Mouse (Mus musculus) liver, adult 2 months (tissue): ENCODE data around the gene Mlh3. TPM values are rescaled to one million over a fixed set of nuclear protein-coding genes. Genes with fewer than 3 reads are reported as not detected.

ENCODE experiments used
- DNase-seq: peaks from one replicate; pipeline ENCODE4 v3.0.0-alpha.2; 2011; ENCODE audit warnings: low read depth, low spot score; ENCODE audit errors: extremely low read depth
- H3K27ac ChIP-seq: fragments of 200-500 bp; replicated peaks from 2 replicates; pipeline ENCODE4 v1.5.1; 2012; ENCODE audit warnings: low read depth, mild to moderate bottlenecking, control low read depth, inconsistent platforms, low read length; ENCODE audit not compliant: insufficient read depth
- H3K27me3 ChIP-seq: fragments of 200-500 bp; 2 replicates; pipeline ENCODE4 v1.6.1; 2012; ENCODE audit warnings: mild to moderate bottlenecking, moderate library complexity, low read length, inconsistent platforms; ENCODE audit not compliant: control insufficient read depth, insufficient read depth
- H3K36me3 ChIP-seq: fragments of 200-500 bp; 2 replicates; pipeline ENCODE4 v1.6.1; 2012; ENCODE audit warnings: low read length, inconsistent platforms; ENCODE audit not compliant: control insufficient read depth, insufficient read depth
- H3K4me1 ChIP-seq: fragments of 200-500 bp; 2 replicates; pipeline ENCODE4 v1.6.1; 2011; ENCODE audit warnings: low read length; ENCODE audit not compliant: control insufficient read depth, insufficient read depth
- H3K4me3 ChIP-seq: fragments of 200-500 bp; 2 replicates; pipeline ENCODE4 v1.5.1; 2011; ENCODE audit warnings: low read depth, mild to moderate bottlenecking, control low read depth, low read length, moderate library complexity; ENCODE audit not compliant: insufficient read depth
- H3K79me2 ChIP-seq: fragments of 200-500 bp; 2 replicates; pipeline ENCODE4 v1.6.1; 2012; ENCODE audit warnings: inconsistent platforms, mild to moderate bottlenecking, low read length, moderate library complexity; ENCODE audit not compliant: control insufficient read depth, insufficient read depth
- H3K9ac ChIP-seq: fragments of 200-500 bp; 2 replicates; pipeline ENCODE4 v1.6.1; 2012; ENCODE audit warnings: low read depth, mild to moderate bottlenecking, control low read depth, inconsistent platforms, low read length
- CTCF ChIP-seq: fragments of 200-500 bp; IDR thresholded peaks from 2 replicates; pipeline ENCODE4 v1.5.1; 2011; ENCODE audit warnings: low read depth, low read length, control low read depth
- POLR2A ChIP-seq: fragments of 200-500 bp; IDR thresholded peaks from 2 replicates; pipeline ENCODE4 v1.6.1; 2011; ENCODE audit warnings: low read length, control low read depth; ENCODE audit not compliant: insufficient read depth; ENCODE audit errors: extremely low read depth
- WGBS: fragments of 180-500 bp; shearing (Covaris S2); methylation state at CpG from one replicate; pipeline ENCODE4 v1.1.7; 2018; 5-methylcytosine and 5-hydroxymethylcytosine counted together
- polyA plus RNA-seq: library from polyadenylated mRNA; depleted of rRNA; stranded (reverse); fragments of >200 nt; gene quantifications from 2 replicates; pipeline ENCODE4 v1.2.3, GENCODE M21; 2012
- total RNA-seq: library from RNA; depleted of rRNA; stranded (reverse); fragments of >200 nt; gene quantifications from 2 replicates; pipeline ENCODE4 v1.2.3, GENCODE M21; 2014

Gene Mlh3
- total and polyA plus RNA-seq, 2 experiments: 3.3 to 6.5 TPM

DNA sequence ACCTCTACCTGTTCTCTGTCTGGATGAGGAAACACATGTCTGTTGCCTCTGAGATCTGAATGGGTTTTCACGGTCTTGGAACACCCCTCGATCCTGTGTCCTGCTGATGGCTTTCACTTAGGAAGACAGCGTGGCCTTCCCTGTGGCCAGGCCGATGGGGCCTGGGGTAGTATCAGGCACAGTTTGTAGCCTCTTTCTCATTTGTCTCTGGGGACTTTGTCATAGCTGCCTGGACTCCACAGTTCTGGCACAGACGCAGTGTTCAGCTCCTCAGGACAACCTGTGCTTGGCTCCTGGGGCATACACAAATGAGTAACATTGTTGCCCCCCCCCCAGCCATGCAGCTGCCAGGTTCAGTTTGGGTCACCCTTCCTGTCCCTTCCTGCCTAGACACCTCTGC lies 75.3 kb downstream of the Mlh3 start:
- Histone ChIP-seq H3K4me3 (no peak overlapping the region), H3K4me1 (no peaks in the 10 kb centered on the region), H3K27me3 (no peaks in the 10 kb centered on the region), H3K9ac (no peak overlapping the region), H3K27ac (no peak overlapping the region), H3K36me3 (no peaks in the 10 kb centered on the region), H3K79me2 (no peaks in the 10 kb centered on the region)
- no peak for DNase-seq
- no peak for TF ChIP-seq CTCF
- no peak for TF ChIP-seq POLR2A
- WGBS: 82% methylated on average over 5 of the region's 5 CpGs

DNA sequence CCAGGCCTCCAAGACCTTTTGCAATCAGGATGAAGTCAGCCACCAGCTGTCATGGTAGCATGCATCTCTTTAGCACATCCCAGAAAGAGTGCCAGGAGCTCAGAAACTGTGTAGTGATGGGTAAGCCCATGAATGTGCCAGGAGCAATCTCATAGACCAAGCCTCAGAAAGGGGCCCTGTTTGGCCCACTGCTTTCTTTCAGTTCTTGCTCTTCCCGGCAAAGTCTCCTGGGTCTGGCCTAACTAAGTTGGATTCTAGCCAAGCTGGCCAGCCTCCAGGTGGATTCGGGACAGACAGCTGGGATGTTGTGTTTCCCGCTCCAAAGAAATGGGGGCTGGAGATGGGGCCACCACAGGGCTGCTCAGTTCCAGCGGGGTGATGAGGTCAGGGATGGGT lies 75.8 kb downstream of the Mlh3 start:
- Histone ChIP-seq H3K27me3 (no peaks in the 10 kb centered on the region), H3K4me3 (no peak overlapping the region), H3K27ac (no peak overlapping the region), H3K79me2 (no peaks in the 10 kb centered on the region), H3K4me1 (no peaks in the 10 kb centered on the region), H3K36me3 (no peaks in the 10 kb centered on the region), H3K9ac (no peak overlapping the region)
- WGBS: 17% methylated on average over 4 of the region's 4 CpGs
- peak; percentile 8 for DNase-seq
- TF ChIP-seq POLR2A (no peak), CTCF (no peak)

DNA sequence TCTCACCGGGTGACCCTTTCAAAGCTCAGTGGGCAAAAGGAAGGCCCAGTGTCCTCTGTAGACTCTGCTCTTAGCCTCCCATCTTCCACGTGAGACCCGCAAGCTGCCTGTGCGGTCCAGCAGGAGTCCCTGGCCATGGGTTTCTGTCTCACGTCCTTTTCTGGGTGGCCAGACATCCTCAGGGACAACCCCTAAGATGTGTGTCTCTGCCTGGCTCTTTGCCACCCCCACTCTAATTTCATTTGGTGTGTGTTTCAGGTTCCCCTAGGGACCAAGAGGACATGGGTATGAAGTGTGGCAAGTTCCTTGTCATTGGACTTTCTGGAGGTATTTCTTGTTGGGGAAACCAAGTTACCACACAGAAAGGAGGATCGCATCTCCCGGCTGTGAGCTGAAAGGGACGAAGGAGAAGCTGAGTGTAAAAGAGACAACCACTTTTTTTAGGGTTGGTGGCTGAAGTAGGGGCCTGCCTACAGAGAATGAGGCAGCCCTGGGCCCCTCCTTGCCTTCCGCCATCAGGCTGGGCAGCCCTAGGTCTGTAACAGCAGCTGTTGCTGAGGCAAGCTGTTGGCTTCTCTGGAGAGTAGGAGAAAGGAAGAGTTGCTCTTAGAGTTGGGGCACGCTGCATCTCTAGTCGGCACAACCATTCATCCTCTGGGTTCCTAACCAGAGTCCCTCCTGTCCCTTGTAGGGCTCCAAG lies 76.3 kb downstream of the Mlh3 start:
- Histone ChIP-seq H3K9ac (no peak overlapping the region), H3K4me3 (no peak overlapping the region), H3K36me3 (no peaks in the 10 kb centered on the region), H3K27me3 (no peaks in the 10 kb centered on the region), H3K79me2 (no peaks in the 10 kb centered on the region), H3K4me1 (no peaks in the 10 kb centered on the region), H3K27ac (no peak overlapping the region)
- DNase-seq: no peak
- WGBS: 95% methylated on average over 11 of the region's 11 CpGs
- no peak for TF ChIP-seq CTCF
- no peak for TF ChIP-seq POLR2A

DNA sequence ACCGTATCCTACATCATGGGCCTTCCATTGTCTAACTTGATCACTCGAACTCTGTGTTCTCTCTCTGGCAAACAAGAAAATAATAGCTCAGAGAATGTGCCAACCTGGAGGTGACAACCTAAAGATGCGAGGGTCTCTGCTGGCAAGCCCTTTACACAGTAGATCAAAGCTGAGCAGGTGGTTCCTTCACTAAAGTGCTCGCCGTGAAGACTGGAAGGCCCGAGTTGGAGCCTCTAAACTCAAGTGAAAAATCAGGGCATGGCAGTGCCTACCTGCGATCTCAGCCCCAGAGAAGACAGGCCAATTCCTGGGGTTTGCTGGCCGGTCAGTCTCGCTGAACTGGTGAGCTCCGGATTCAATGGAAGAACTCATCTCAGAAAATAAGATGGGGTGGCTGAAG lies 77.3 kb downstream of the Mlh3 start:
- Histone ChIP-seq H3K27me3 (no peaks in the 10 kb centered on the region), H3K36me3 (no peaks in the 10 kb centered on the region), H3K4me1 (no peaks in the 10 kb centered on the region), H3K9ac (no peak overlapping the region), H3K27ac (no peak overlapping the region), H3K4me3 (no peak overlapping the region), H3K79me2 (no peaks in the 10 kb centered on the region)
- TF ChIP-seq CTCF: no peak
- no peak for TF ChIP-seq POLR2A
- no peak for DNase-seq
- 92% methylated on average over 10 of the region's 10 CpGs for WGBS

DNA sequence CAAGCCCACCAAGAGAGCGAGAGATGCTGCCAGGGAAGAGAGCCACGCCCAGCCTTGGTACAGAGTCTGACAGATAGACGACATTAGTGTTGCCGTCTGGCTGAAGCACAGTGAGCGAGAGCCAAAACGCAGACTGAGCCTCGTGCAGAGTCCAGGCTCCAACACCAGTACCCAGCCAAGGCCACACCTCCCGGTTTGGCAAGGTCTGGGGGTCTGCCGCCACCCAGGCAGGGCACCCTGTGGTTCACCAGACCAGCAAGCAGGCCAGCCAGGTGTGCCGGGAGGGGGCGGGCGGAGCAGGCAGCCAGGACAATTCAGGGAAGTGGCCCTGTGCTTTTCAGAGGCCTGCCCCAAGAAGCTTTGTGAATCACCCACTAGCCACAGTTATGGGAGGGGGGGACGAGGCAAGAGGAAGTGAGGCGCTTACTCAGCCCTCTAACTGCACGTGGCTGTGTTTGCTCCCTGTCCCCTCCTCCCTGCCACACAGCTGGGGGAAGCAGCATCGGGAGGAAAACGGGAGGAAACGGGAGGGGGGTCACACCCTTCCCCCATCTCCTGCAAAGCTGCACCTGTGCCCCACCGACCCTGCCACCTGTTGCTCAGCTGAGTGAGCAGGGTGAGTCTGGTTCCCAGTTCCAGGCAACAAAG lies 77.8 kb downstream of the Mlh3 start:
- Histone ChIP-seq H3K79me2 (no peaks in the 10 kb centered on the region), H3K4me3 (no peak overlapping the region), H3K4me1 (no peaks in the 10 kb centered on the region), H3K27ac (no peak overlapping the region), H3K27me3 (no peaks in the 10 kb centered on the region), H3K36me3 (no peaks in the 10 kb centered on the region), H3K9ac (no peak overlapping the region)
- TF ChIP-seq CTCF: no peak
- TF ChIP-seq POLR2A: no peak
- no peak for DNase-seq
- WGBS: 43% methylated on average over 19 of the region's 19 CpGs

DNA sequence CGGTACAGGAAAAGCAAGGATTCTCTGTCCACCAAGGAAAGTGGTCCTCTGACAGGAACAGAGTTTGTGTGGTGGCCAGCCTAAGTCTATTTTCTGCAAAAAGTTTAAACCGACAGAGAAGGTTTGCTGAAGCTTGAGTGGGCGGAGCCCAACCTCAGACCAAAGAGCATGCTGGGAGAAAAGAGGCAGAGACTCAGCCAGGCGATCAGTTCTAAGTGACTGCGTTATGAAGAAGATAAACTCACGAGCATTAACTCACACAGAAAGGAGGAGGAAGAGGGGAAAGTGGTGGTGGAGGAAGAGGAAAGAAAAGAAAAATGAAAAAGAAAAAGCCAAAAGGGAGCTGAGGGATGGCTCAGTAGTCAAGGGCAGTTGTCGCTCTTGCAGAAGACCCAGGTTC lies 80.1 kb downstream of the Mlh3 start:
- Histone ChIP-seq H3K4me1 (no peaks in the 10 kb centered on the region), H3K9ac (no peak overlapping the region), H3K4me3 (no peak overlapping the region), H3K79me2 (no peaks in the 10 kb centered on the region), H3K36me3 (no peaks in the 10 kb centered on the region), H3K27ac (no peak overlapping the region), H3K27me3 (no peaks in the 10 kb centered on the region)
- WGBS: 77% methylated on average over 7 of the region's 7 CpGs
- TF ChIP-seq CTCF (no peak), POLR2A (no peak)
- DNase-seq: no peak
